Mouse (Mus musculus): ENCODE results near the gene Hmgcr.

GRCm38 (mm10) chr13:96656673-96657072 lies 14.1 kb downstream of the Hmgcr start:
- TF ChIP-seq CTCF (IDR thresholded peaks at IDR 0.05; ENCODE audit: borderline replicate concordance, insufficient read depth, low read length), result no peak
- no peak for TF ChIP-seq POLR2A (IDR thresholded peaks at IDR 0.05; ENCODE audit: low read depth, low read length)

Measured in embryonic fibroblast, embryonic 13.5 days (primary cell).